Mouse (Mus musculus) cerebral cortex, adult 2 months (tissue): Measurements from ENCODE around the gene Dlg2.

Experiments
- WGBS: fragments of 180-500 bp; shearing (Covaris S2); methylation state at CpG from one replicate; pipeline ENCODE4 v1.1.7; 2018; 5-methylcytosine and 5-hydroxymethylcytosine counted together

Gene Dlg2

GRCm38 (mm10) chr7:91461352-91461751, 984.9 kb downstream of the Dlg2 start:
- 82% methylated on average over 3 of the region's 3 CpGs for WGBS

GRCm38 (mm10) chr7:91463256-91463655, 986.8 kb downstream of the Dlg2 start:
- WGBS: 48% methylated on average over 7 of the region's 7 CpGs

- 63% methylated on average over 3 of the region's 3 CpGs for WGBS
Observed at GRCm38 (mm10) chr7:91467061-91467460, 990.6 kb downstream of the Dlg2 start.

- 30% methylated on average over 3 of the region's 3 CpGs for WGBS
Observed at GRCm38 (mm10) chr7:91479145-91479544, 1002.7 kb downstream of the Dlg2 start.

- WGBS: 77% methylated on average over 1 of the region's 1 CpGs
Observed at GRCm38 (mm10) chr7:91481574-91482197, 1005.2 kb downstream of the Dlg2 start.

GRCm38 (mm10) chr7:91493234-91493633, 1016.8 kb downstream of the Dlg2 start:
- 78% methylated on average over 3 of the region's 3 CpGs for WGBS

- 52% methylated on average over 5 of the region's 5 CpGs for WGBS
Observed at GRCm38 (mm10) chr7:91495526-91495925, 1019.1 kb downstream of the Dlg2 start.

GRCm38 (mm10) chr7:91511119-91511518, 1034.6 kb downstream of the Dlg2 start:
- WGBS: 80% methylated on average over 1 of the region's 1 CpGs

- WGBS: 39% methylated on average over 3 of the region's 3 CpGs
Observed at GRCm38 (mm10) chr7:91514445-91514844, 1038.0 kb downstream of the Dlg2 start.

GRCm38 (mm10) chr7:91516225-91516624, 1039.8 kb downstream of the Dlg2 start:
- 61% methylated on average over 3 of the region's 3 CpGs for WGBS

- WGBS: 95% methylated on average over 1 of the region's 1 CpGs
Observed at GRCm38 (mm10) chr7:91525859-91526258, 1049.4 kb downstream of the Dlg2 start.

GRCm38 (mm10) chr7:91542597-91543285, 1066.3 kb downstream of the Dlg2 start:
- WGBS: 2% methylated on average over 29 of the region's 29 CpGs

GRCm38 (mm10) chr7:91543286-91543650, 1066.8 kb downstream of the Dlg2 start:
- WGBS: 34% methylated on average over 4 of the region's 4 CpGs

GRCm38 (mm10) chr7:91544600-91544999, 1068.1 kb downstream of the Dlg2 start:
- whole genome bisulfite sequencing: 64% methylated on average over 3 of the region's 3 CpGs

- WGBS: 71% methylated on average over 1 of the region's 1 CpGs
Observed at GRCm38 (mm10) chr7:91548796-91549195, 1072.3 kb downstream of the Dlg2 start.

- 58% methylated on average over 2 of the region's 2 CpGs for WGBS
Observed at GRCm38 (mm10) chr7:91570969-91571368, 1094.5 kb downstream of the Dlg2 start.

GRCm38 (mm10) chr7:91572666-91573065, 1096.2 kb downstream of the Dlg2 start:
- WGBS: 50% methylated on average over 2 of the region's 2 CpGs

GRCm38 (mm10) chr7:91576216-91576615, 1099.7 kb downstream of the Dlg2 start:
- 57% methylated on average over 6 of the region's 6 CpGs for WGBS

GRCm38 (mm10) chr7:91582203-91582602, 1105.7 kb downstream of the Dlg2 start:
- WGBS: 65% methylated on average over 2 of the region's 2 CpGs

GRCm38 (mm10) chr7:91583566-91583965, 1107.1 kb downstream of the Dlg2 start:
- 7% methylated on average over 1 of the region's 1 CpGs for WGBS

- WGBS: 36% methylated on average over 5 of the region's 5 CpGs
Observed at GRCm38 (mm10) chr7:91591261-91592170, 1115.0 kb downstream of the Dlg2 start.

- WGBS: 52% methylated on average over 4 of the region's 4 CpGs
Observed at GRCm38 (mm10) chr7:91598549-91598948, 1122.1 kb downstream of the Dlg2 start.
